ENCODE assay signal across 16 mouse cellular contexts in genomic region chr19:40607676-40608075, GRCm38 (mm10).
"Had no signal": no experiment of that assay in that cellular context is flagged by ENCODE, and none has a peak within 500 bp of the region (broad histone marks: within the 10 kb centered on the region; RNA-seq: fewer than 3 reads in every experiment).

No protein-coding gene starts in this region.

- H3K9ac ChIP-seq: neural tube, embryonic 12.5 days; neural tube, embryonic 13.5 days; neural tube, embryonic 15.5 days; stomach, embryonic 15.5 days had no signal

- DNase-seq: retina, postnatal 1 day; right cerebral cortex, adult 18-20 months; right cerebral cortex, postnatal 14 days; right cerebral cortex, postnatal 25 days; right cerebral cortex, postnatal 4 days; spleen, adult 18-20 months; thymus, adult 18-20 months; thymus, postnatal 14 days; thymus, postnatal 25 days; thymus, postnatal 36 days; thymus, postnatal 4 days had no signal

- H3K27ac ChIP-seq: neural tube, embryonic 12.5 days; neural tube, embryonic 13.5 days; neural tube, embryonic 15.5 days; stomach, embryonic 15.5 days; stomach, postnatal 0 days had no signal

- H3K27me3 ChIP-seq: neural tube, embryonic 12.5 days; neural tube, embryonic 13.5 days; neural tube, embryonic 15.5 days; stomach, embryonic 15.5 days had no signal

- H3K9me3 ChIP-seq: neural tube, embryonic 12.5 days; neural tube, embryonic 13.5 days; neural tube, embryonic 15.5 days; stomach, embryonic 15.5 days had no signal

- H3K4me3 ChIP-seq: neural tube, embryonic 12.5 days; neural tube, embryonic 13.5 days; neural tube, embryonic 15.5 days; stomach, embryonic 15.5 days had no signal

- H3K4me1 ChIP-seq: stomach, embryonic 15.5 days had no signal

- H3K4me2 ChIP-seq: neural tube, embryonic 12.5 days; neural tube, embryonic 13.5 days; neural tube, embryonic 15.5 days; stomach, embryonic 15.5 days had no signal
